Mouse (Mus musculus) gonadal fat pad, adult 2 months (tissue): ENCODE measurements around the gene Tbc1d9b. TPM values are rescaled to one million over a fixed set of nuclear protein-coding genes. Genes with fewer than 3 reads are reported as not detected.
"Not testable (repeated sequence)": the region's sequence is repeated elsewhere in the genome, so short reads cannot be mapped to it uniquely, and the experiment has no call there.

ENCODE experiments used
- DNase-seq: peaks from one replicate; pipeline ENCODE4 v3.0.0-alpha.2; 2012; ENCODE audit warnings: low read depth
- polyA plus RNA-seq: library from polyadenylated mRNA; depleted of rRNA; stranded (reverse); fragments of >200 nt; gene quantifications from 2 replicates; pipeline ENCODE4 v1.2.3, GENCODE M21; 2012

The Tbc1d9b gene
- polyA plus RNA-seq, 1 experiment = 78.5 TPM

DNA sequence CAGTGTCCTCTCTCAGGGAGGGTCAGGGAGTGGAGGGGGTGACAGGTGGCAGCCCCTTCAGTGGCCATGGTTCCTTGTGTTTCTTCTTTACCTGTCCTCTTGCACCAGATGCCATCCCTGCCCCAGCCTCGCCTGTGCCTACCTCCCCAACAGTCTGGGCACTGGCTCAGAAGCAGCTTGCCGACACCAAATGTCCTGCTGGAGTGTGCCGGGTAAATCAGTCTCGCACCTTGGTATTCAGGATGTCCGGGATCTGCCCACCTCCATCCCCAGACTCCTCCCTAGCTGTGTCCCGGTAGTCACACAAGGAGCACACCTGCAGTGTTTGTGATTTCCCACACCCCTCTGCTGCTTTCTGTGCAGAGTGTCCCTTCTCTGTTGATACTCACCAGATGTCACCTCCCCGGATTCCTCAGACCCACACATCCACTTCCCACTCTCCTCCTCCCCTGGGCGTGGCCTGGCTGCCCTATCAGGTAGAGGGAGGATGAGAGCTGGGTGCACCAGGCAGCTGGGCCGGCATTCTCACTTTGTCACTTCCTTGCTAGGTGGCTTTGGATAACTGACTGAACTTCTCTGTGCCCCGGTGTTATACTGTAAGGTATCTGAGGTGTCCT is 7.1 kb downstream of the Tbc1d9b start:
- DNase-seq = no peak

DNA sequence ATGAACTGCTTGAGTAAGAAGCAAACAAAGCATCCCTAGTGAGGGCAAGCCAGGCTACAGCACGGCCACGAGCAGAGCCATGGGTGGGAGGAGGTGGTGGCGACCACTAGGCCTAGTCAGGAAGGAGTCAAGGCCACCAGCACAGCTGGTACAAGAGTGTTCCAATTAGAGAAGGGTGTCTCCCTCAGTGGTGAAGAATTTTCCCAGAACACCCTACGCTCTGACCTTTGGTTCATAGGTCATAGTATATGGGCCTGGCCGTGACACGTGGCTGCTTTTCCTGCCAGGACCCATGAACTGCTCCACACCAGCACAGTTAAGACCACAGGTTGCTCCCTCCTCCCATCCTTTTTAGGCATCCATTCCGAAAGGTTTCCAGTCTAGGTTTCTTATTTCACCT is 8.4 kb downstream of the Tbc1d9b start:
- no peak for DNase-seq

DNA sequence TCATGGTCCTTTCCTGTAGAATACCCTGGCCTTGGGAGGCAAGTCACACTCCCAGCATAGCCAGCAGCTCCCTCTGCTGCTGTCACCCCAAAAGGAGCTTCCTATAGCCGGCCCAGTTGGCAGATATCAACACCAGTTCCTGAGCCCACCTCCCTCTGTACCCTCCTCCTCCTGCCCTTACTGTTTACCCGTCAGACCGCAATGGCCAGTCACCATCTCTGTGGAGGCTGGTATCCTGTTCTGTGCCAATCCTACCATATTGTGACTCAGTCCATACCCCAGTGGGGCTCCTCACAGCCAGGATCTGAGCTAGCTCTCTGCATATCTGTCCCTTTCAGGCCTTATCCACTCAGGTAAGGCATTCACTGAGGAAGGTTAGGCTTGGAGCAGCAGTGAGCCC is 14.3 kb downstream of the Tbc1d9b start:
- DNase-seq = no peak

DNA sequence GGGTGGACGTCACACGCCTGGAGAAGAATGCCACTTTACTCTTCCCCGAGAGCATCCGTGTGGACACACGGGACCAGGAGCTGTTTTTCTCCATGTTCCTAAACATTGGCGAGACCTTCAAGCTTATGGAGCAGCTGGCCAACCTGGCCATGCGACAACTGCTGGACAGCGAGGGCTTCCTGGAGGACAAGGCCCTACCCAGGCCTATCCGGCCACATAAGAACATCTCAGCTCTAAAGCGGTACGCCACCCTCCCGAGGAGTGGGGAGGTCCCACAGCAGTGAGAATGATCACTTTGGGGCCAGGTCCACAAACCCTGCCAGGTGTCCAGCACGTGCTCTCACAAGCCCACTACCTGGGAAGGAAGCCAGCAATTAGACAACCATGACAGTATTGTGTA is 14.9 kb downstream of the Tbc1d9b start:
- DNase-seq = no peak

DNA sequence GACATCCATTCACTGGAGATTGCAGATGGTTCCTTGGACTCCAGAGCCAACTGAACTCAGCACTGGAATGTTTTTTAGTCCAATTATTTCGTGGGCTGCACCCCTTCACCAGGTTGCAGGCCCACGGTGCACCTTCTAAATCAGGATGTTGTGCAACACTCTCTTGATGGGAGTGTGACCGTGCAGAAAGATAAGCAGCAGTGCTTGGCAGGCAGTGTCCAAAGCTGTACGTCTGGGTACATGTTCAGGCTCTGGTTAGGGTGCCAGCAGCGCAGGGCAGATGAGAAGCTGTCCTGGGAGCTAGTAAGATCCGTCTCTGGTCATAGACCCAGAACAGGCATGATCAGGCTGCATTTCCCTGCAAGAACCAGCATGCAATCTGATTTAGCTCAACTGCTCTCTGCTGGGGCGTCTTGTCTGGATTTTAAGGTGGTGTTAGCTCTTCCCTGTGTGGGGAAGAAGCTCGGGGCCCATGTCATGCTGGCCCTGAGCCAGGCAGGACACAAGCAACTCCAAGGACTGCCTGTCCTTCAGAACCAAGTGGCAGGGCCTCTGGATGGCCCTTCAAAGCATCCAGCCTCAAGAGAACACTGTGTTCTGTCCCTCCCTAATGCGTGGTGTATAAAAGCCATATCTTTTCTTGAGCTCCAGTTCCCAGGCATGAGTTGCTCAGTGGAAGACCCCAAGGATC is 16.2 kb downstream of the Tbc1d9b start:
- DNase-seq = no peak

DNA sequence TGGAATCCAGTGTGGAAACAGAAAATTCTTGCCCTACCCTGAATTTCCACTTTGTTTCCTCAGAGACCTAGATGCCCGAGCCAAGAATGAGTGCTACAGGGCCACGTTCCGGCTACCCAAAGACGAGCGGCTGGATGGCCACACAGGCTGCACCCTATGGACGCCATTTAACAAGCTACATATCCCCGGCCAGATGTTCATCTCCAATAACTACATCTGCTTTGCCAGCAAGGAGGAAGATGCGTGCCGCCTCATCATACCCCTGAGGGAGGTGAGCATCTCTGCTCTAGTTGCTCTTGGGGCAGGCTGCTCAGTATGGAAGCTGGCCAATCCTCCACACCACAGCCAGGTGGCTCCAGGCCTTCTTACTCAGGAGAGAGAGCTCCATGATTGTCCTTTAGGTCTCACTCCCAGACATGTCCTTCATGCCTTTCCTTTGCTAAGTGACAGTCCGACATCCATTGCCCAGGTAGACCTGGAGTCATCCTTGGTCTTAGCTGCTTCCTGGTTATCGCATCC is 16.8 kb downstream of the Tbc1d9b start:
- no peak for DNase-seq

DNA sequence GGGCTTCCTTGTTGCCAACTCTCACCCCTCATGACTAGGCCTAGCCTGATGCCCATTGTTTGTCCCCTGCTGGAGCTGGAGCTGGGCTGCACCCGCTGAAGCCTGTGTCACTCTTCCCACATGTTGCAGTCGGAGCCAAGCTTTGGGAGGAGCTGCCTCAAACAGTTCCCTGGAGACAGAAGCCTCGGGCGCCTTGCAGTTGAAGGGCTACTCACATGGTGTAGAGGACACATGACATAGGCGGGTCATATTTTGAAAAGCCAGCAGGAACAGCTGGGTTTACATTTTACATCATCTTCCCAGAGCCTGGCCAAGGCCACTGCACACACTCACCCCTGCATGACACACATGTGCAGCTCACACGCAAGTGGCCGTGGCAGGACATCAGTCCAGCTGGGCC is 18.0 kb downstream of the Tbc1d9b start:
- no peak for DNase-seq

DNA sequence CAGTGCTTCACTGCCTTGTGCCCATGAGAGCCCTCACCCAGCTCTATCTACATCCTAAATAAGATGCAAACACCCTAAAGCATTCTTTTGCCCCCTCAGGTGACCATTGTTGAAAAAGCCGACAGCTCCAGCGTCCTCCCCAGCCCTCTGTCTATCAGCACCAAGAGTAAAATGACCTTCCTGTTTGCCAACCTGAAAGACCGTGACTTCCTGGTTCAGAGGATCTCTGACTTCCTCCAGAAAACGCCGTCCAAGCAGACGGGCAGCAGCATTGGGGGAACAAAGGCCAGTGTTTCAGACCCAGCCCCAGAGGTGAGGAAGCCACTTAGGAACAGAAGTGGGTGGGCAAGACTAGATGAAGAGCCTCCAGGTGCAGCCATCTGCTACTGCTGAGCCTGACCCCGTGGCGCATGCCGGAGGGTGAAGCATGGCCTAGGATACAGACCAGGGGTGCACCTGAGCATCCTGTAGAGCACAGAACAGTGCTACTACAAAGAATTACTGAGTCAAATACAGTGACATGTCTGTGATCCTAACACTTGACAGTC is 18.5 kb downstream of the Tbc1d9b start:
- no peak for DNase-seq

DNA sequence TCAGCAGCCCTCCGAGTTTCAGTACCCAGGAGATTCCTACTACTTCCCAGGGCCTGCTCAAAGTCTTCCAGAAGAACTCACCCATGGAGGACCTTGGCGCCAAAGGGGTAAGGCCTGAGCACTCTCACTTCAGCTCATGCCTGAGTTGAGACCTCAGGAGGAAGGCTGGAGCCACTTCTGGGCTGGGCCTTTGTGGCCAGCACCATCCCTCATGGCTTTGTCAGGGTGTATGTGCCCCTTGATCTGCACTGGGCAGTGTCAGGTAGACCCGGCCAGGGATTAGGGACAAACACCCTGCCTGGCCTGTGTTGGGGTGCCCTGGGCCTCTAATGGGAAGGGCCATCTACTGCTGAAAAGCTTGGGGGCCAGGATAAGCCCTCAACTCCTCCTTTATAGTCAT is 20.2 kb downstream of the Tbc1d9b start:
- DNase-seq = no peak

DNA sequence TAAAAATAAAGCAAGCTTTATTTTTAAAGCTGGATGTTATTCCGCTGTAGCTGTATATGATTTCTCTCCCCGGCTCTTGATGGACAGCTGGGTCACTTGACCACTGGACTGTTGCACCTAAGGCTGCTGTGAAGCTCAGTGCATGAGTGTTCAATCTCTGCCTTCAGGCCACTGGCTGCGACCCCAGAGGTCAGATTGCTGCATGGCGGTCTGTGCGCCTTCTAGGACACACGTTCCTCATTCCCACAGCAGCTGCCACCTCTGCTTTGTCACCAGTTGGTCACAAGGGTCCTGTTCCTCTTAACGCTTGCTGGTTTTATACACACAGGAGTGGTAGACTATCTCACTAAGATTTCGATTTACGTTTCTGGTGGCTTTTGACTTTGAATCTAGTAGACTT is 23.0 kb downstream of the Tbc1d9b start:
- no peak for DNase-seq

DNA sequence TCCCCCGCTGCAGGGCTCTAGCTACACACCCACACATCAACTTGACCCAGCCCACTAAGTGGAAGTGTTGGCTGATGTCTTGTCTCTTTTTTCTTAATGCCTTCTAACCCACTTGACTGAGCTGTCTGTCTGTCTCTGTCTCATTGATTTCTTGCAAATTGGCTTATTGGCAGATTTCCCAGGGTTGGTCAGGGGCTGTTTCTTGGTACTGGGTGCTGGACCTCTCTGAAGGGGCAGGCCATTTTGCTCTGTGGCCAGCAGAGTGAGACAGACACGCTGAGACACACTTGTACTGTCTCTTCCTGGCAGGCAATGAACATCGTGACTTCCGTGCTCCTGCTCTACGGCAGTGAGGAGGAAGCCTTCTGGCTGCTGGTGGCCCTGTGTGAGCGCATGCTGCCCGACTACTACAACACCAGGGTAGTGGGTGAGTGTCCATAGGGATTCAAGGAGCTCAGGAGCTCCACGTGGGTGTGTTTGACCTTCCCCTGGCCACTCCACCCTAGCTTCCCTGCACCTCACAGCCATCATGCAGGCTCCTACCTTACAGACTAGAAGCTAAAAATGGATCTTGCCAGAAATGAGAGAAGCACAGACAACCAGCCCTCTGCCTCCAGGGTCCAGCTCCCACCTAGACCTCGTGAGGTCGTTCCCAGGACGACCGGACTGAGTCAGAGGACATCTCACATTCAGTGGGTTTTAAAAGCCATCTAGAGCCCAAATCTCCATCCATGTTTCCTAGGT is 23.8 kb downstream of the Tbc1d9b start:
- DNase-seq = no peak

DNA sequence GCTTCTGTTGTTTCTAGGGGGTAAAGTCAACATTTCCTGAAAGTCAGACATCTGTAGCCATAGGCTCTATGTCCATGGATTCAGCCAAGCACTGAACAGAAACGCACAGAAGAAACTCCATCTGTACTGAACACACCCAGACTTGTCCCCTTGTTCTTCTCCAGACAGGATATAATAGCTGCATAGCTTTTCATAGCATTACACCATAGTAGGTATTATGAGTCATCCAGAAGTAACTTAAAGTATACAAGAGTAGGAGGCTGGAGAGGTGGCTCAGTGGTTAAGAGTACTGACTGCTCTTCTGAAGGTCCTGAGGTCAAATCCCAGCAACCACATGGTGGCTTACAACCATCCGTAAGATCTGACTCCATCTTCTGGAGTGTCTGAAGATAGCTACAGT is 24.6 kb downstream of the Tbc1d9b start:
- no peak for DNase-seq

DNA sequence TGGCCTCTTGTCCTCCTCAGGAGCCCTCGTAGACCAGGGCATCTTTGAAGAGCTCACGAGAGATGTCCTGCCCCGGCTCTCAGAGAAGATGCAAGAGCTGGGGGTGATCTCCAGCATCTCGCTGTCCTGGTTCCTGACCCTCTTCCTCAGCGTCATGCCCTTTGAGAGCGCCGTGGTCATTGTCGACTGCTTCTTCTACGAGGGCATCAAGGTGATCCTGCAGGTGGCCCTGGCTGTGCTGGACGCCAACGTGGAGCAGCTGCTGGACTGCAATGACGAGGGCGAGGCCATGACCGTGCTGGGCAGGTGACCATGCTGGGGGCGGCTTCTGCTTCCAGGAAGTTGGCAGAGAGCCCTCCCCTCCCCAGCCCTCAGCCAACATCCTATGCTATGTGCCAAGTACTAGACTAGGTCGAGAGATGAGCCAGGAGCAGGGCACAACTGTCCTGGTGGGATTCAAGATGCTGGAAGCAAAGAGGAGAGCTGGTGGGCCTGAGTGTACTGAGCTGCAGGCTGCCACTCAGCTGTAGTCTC is 25.6 kb downstream of the Tbc1d9b start:
- no peak for DNase-seq

DNA sequence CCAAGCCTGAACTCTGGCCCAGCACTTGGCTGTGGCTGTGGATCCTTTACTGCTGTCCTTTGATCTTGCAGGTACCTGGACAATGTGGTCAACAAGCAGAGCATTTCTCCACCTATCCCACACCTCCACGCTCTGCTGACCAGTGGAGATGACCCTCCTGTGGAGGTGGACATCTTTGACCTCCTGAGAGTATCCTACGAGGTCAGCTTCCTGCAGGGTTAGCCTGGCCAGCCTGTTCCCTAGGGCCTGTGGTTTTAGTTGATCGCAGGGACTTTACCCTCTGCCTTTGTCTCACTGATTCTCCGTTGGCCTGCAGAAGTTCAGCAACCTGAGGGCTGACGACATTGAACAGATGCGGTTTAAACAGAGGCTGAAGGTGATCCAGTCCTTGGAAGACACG is 27.1 kb downstream of the Tbc1d9b start:
- no peak for DNase-seq

DNA sequence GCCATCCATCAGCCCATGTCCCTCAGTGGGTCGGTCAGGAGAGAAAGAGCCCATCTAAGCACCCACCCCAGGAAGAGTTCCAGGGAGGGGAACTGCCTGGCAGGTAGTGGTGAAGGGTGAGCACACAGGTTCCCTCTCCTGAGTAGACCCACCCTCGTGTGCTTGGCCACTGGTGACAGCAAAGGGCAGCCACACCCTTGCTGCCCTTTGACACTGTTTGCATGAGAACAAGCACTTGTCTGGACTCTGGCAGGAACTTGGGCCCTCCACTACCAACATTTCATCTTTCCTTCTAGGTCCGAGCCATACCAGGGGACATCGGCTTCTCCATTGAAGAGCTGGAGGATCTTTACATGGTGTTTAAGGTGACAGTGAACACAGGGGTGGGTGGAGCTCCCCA is 28.2 kb downstream of the Tbc1d9b start:
- no peak for DNase-seq

DNA sequence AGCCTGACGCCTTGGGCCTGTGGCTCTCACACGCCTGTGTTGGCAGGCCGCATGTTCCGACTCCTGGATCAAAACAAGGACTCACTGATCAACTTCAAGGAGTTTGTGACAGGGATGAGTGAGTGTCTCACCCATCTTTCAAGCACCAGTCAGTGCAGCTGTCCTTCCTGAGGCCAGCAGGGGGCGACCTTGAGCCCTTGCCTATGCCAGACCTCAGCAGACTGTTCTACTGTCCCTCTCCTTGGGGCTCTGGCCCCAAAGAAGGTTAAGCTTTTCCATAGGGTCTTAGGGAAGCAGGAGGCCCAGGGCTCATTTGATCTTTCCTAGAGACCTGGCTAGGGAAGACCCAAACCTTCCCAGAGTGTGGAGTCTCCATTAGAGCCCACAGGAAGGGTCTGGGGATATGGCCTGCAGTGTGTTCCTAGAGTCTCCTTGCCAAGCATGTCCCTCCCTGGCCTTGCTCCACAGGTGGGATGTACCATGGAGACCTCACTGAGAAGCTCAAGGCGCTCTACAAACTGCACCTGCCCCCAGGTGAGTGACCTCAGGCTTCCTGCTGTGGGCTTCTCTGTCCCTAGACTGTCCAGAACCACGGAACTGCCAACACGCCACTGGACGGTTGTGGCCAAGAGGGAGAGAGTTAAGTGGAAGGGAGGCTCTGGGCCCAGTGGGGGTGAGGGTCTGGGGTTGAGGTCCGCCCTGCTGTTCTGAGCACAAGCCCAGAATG is 30.5 kb downstream of the Tbc1d9b start:
- no peak for DNase-seq

DNA sequence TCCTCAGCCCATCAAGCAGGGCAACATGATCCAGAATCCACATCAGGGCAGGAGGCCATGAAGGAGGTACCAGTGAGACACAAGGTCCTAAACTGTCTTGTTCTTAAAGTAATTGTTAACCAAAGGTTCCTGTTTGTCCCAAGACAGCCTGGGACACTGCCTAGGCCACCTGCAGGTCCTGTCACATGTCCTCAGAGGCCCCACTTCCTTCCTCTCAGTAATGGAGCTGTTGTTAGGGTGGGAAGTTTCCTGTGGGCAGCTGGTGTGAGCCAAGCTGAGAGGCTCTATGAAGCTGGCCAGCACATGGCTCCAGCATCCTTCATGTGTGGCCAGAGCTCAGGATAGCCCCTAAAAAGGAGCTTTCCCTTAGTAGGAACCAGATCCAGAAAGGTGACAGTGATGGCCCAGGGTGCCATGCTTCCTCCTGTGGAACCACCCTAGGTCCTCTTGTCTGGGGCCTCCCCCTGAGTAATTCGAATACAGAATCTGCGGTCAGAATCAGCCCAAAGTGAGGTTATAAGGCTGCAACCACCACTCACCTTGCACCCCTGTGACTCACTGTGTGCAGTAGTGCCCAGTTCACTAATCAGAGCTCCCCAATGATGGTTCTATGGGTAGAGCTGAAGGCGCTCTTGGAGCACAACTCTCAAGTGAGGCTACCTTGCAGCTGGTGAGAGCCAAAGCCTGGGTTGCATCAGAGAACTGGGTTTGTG is 31.3 kb downstream of the Tbc1d9b start:
- no peak for DNase-seq

DNA sequence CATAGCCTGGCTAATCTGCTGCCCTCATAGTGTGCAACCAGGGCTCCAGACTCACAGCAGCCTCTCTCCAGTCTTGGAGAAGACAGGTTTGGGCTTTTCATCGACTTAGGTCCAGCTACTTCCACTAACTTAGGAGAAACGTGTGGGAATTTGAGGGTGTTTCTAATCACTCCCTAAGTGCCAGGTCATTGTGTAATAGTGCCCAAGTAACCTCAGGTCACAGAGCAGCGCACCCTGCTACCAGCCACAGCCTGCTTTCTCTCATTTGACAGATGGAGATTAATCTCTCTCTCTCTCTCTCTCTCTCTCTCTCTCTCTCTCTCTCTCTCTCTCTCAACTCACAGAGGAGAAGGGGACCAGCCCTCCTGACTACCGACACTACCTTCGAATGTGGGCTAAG is 37.2 kb downstream of the Tbc1d9b start:
- no peak for DNase-seq

DNA sequence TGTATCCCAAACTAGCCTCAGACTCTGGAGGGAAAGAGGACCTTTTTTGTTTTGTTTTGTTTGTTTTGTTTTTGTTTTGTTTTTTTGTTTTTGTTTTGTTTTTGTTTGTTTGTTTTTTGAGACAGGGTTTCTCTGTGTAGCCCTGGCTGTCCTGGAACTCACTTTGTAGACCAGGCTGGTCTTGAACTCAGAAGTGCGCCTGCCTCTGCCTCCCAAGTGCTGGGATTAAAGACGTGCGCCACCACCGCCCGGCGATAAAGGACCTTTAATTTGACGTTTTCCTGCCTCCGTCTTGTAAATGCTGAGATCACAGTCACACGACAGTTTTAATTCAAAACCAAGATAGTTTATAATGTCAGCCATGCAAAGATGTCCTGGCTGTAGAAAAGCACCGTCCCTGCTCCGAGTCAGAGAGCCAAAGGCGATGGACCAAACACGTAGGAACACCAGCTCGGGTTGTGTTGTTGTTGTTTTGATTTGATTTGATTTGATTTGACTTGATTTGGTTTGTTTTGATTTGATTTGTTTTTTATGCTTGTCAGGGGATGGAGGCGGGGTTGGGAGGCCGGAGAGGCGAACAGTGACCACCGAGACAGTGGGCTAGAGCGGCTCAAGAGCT is 43.0 kb downstream of the Tbc1d9b start, which contains the start of gene Mrnip:
TSS of gene Mrnip (plus strand) at position 334 of the 619 bp plus-strand sequence.
- DNase-seq = not testable (repeated sequence)

DNA sequence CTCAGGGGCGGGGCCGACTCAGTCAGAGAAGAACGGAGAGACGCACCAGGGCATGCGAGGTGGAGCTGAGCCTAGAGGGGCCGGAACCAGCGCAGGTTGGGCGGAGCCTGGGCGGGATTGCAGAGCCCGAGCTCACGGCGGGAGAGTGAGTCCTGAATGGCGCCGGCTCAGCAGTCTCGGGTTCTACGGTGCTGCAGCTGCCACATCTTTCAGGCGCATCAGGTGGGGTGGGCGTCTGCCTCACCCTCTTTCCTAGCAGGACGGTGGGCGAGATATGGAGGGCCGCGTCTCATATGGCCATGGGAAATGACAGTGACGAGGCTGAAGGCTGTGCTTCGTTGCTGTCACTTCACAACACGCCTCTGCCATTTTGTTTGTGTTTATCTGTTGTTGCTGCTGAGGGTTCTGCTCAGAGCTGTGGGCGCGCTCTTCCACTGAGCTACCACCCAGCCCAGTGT is 43.6 kb downstream of the Tbc1d9b start:
- DNase-seq = peak; percentile 74
